Mouse (Mus musculus) limb, embryonic 12.5 days (tissue): ENCODE measurements around the gene Gm27179. TPM values are rescaled to one million over a fixed set of nuclear protein-coding genes. Genes with fewer than 3 reads are reported as not detected.
"Not testable (repeated sequence)": the region's sequence is repeated elsewhere in the genome, so short reads cannot be mapped to it uniquely, and the experiment has no call there.

Experiments
- ATAC-seq: fragments of 200-750 bp; cut with Nextera tagmentation; 2 replicates; pipeline ENCODE4 v1.8.0; 2017; ENCODE audit warnings: low read depth, moderate TSS enrichment; ENCODE audit not compliant: insufficient number of reproducible peaks, insufficient read depth, low FRiP score, low TSS enrichment
- H3K27ac ChIP-seq: fragments of 300-500 bp; sonication (generic); 2 replicates; pipeline ENCODE4 v1.5.1; 2016; ENCODE audit warnings: mild to moderate bottlenecking, moderate library complexity
- H3K27me3 ChIP-seq: fragments of 300-500 bp; sonication (generic); 2 replicates; pipeline ENCODE4 v1.6.1; 2016; ENCODE audit warnings: mild to moderate bottlenecking, moderate library complexity
- H3K36me3 ChIP-seq: fragments of 300-500 bp; sonication (generic); 2 replicates; pipeline ENCODE4 v1.6.1; 2016; ENCODE audit warnings: mild to moderate bottlenecking, moderate library complexity
- H3K4me1 ChIP-seq: fragments of 300-500 bp; sonication (generic); replicated peaks from 2 replicates; pipeline ENCODE4 v1.6.1; 2016
- H3K4me2 ChIP-seq: fragments of 300-500 bp; sonication (generic); 2 replicates; pipeline ENCODE4 v1.6.1; 2016; ENCODE audit warnings: mild to moderate bottlenecking, moderate library complexity
- H3K4me3 ChIP-seq: fragments of 300-500 bp; sonication (generic); replicated peaks from 2 replicates; pipeline ENCODE4 v1.5.1; 2016; ENCODE audit warnings: mild to moderate bottlenecking
- H3K9ac ChIP-seq: fragments of 300-500 bp; sonication (generic); replicated peaks from 2 replicates; pipeline ENCODE4 v1.6.1; 2016; ENCODE audit warnings: mild to moderate bottlenecking, moderate library complexity
- H3K9me3 ChIP-seq: fragments of 300-500 bp; sonication (generic); 2 replicates; pipeline ENCODE4 v1.6.1; 2016; ENCODE audit warnings: mild to moderate bottlenecking, moderate library complexity
- WGBS: fragments of 180-500 bp; shearing (Covaris S2); methylation state at CpG from one replicate; pipeline ENCODE4 v1.1.7; 2016; 5-methylcytosine and 5-hydroxymethylcytosine counted together
- polyA plus RNA-seq: library from polyadenylated mRNA; unstranded; fragments of >200 nt; fragmentation: Nextera tagmentation; extraction: Ambion mirVana; gene quantifications from 2 replicates; pipeline ENCODE4 v1.2.1, GENCODE M21; 2016

Gene Gm27179
- polyA plus RNA-seq, 1 experiment from 2014 or later: not detected

- WGBS: no CpG with 5 or more reads among the region's 8 CpGs
- H3K9ac ChIP-seq, H3K27me3 ChIP-seq, H3K4me1 ChIP-seq, H3K4me3 ChIP-seq, H3K9me3 ChIP-seq, H3K27ac ChIP-seq, ATAC-seq, H3K36me3 ChIP-seq, H3K4me2 ChIP-seq: not testable (repeated sequence)
Measured at GRCm38 (mm10) chr14:69470122-69470708, 42.1 kb downstream of the Gm27179 start.

GRCm38 (mm10) chr14:69467612-69468366 lies 44.6 kb downstream of the Gm27179 start:
- not testable (repeated sequence) for ATAC-seq, H3K9ac ChIP-seq, H3K27ac ChIP-seq, H3K4me2 ChIP-seq, H3K4me3 ChIP-seq, H3K9me3 ChIP-seq, H3K27me3 ChIP-seq, H3K4me1 ChIP-seq, H3K36me3 ChIP-seq
- WGBS: no CpG with 5 or more reads among the region's 17 CpGs

GRCm38 (mm10) chr14:69464465-69464864 lies 47.9 kb downstream of the Gm27179 start:
- ATAC-seq: not testable (repeated sequence)

More at GRCm38 (mm10) chr14:69464465-69464864, 47.9 kb downstream of the Gm27179 start:
- not testable (repeated sequence) for H3K4me1 ChIP-seq, H3K27ac ChIP-seq, H3K4me3 ChIP-seq, H3K9ac ChIP-seq, H3K36me3 ChIP-seq, H3K9me3 ChIP-seq, H3K27me3 ChIP-seq, H3K4me2 ChIP-seq
- WGBS: no CpG with 5 or more reads among the region's 4 CpGs

Other genes with a start within 250 kb of the Gm27179 start
- not detected in 2 replicates for gene Synb, start 218.2 kb downstream of the Gm27179 start, polyA plus RNA-seq
- not detected in 2 replicates for gene Gm16867, start 9.2 kb downstream of the Gm27179 start, polyA plus RNA-seq
- 10.8 and 11.4 TPM in 2 replicates for gene Entpd4b, start 42.9 kb upstream of the Gm27179 start, polyA plus RNA-seq